Mouse (Mus musculus) testis, adult 2 months (tissue): Measurements from ENCODE around the gene Acbd3.

ENCODE experiments used
- CTCF ChIP-seq: fragments of 200-500 bp; IDR thresholded peaks from 2 replicates; pipeline ENCODE4 v1.5.1; 2012; ENCODE audit warnings: low read depth, mild to moderate bottlenecking, inconsistent platforms, low read length, moderate library complexity; ENCODE audit not compliant: control insufficient read depth, insufficient read depth, insufficient replicate concordance
- POLR2A ChIP-seq: fragments of 200-500 bp; IDR thresholded peaks from 2 replicates; pipeline ENCODE4 v1.6.1; 2012; ENCODE audit warnings: low read depth, mild to moderate bottlenecking, inconsistent platforms, low read length, moderate library complexity; ENCODE audit not compliant: control insufficient read depth

DNA sequence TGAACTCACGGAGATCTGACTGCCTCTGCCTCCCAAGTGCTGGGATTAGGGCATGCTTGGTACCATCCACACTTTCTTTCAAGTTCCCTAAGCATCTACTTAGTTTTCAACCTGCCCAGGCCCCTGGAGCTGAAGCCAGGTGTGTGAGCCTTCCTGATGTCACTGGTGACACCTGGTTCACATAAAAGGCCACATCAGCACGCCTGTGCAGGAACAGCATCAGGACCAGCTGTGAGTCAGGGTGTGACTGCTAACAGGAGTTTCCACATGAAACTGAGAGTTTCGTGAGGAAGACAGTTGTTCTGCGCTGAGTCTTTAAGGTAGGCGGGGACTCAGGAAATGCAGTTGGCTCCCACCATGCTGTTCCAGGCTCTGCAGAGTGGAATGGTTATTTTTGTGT, 39.5 kb downstream of the Acbd3 start:
- TF ChIP-seq CTCF, result no peak
- TF ChIP-seq POLR2A, result no peak
